Mouse (Mus musculus) mouse trophoblast stem cell (cell line): ENCODE data around the gene Klc3.

Experiments
- in situ Hi-C, 2 experiments: fragments of 300-500 bp; cut with MseI, MboI; formaldehyde crosslinking; loops; 2 replicates in 1 of 2; 3 replicates in 1 of 2; pipeline ENCODE4 v1.15.1; 2025

Klc3 gene

GRCm38 (mm10) chr7:19409753-19410152 is 5.8 kb upstream of the Klc3 start:
- in situ Hi-C loops, result no loop called here

- in situ Hi-C loops, result no loop called here
Observed at GRCm38 (mm10) chr7:19405417-19405816, 1.5 kb upstream of the Klc3 start.

GRCm38 (mm10) chr7:19404476-19404875 is 572 bp upstream of the Klc3 start, which contains the start of gene Ckm:
Ckm (plus strand) TSS chr7:19404776.
- in situ Hi-C loops, result no loop called here

GRCm38 (mm10) chr7:19402535-19403112 is 1.3 kb downstream of the Klc3 start:
- in situ Hi-C loops, result no loop called here

- in situ Hi-C loops, result no loop called here
Observed at GRCm38 (mm10) chr7:19400946-19401345, 3.0 kb downstream of the Klc3 start.

- in situ Hi-C loops, result no loop called here
Observed at GRCm38 (mm10) chr7:19399496-19400280, 4.2 kb downstream of the Klc3 start.

- in situ Hi-C loops, result loop anchor here in 1 of 2 experiments (5.0 kb wide), 1 partner anchor 48 kb away; no protein-coding TSS in a partner anchor
Observed at GRCm38 (mm10) chr7:19394484-19394883, 9.4 kb downstream of the Klc3 start.

GRCm38 (mm10) chr7:19388699-19389413 is 15.0 kb downstream of the Klc3 start:
- in situ Hi-C loops, result no loop called here

- in situ Hi-C loops, result no loop called here
Observed at GRCm38 (mm10) chr7:19383708-19384107, 20.2 kb downstream of the Klc3 start.

- in situ Hi-C loops, result no loop called here
Observed at GRCm38 (mm10) chr7:19382166-19382541, 21.8 kb downstream of the Klc3 start.

- in situ Hi-C loops, result no loop called here
Observed at GRCm38 (mm10) chr7:19381377-19382165, 22.3 kb downstream of the Klc3 start, which contains the start of gene Ercc2. Ercc2 (plus strand) TSS chr7:19382010.

GRCm38 (mm10) chr7:19378049-19378448 is 25.9 kb downstream of the Klc3 start:
- in situ Hi-C loops, result no loop called here

- in situ Hi-C loops, result no loop called here
Observed at GRCm38 (mm10) chr7:19376019-19376418, 27.9 kb downstream of the Klc3 start.

GRCm38 (mm10) chr7:19375368-19375767 is 28.5 kb downstream of the Klc3 start:
- in situ Hi-C loops, result no loop called here

- in situ Hi-C loops, result no loop called here
Observed at GRCm38 (mm10) chr7:19373367-19373766, 30.5 kb downstream of the Klc3 start.

GRCm38 (mm10) chr7:19369823-19370425 is 34.0 kb downstream of the Klc3 start:
- in situ Hi-C loops, result no loop called here

- in situ Hi-C loops, result no loop called here
Observed at GRCm38 (mm10) chr7:19368380-19368779, 35.5 kb downstream of the Klc3 start.

GRCm38 (mm10) chr7:19365376-19365775 is 38.5 kb downstream of the Klc3 start:
- in situ Hi-C loops, result no loop called here

- in situ Hi-C loops, result no loop called here
Observed at GRCm38 (mm10) chr7:19363881-19364280, 40.0 kb downstream of the Klc3 start.

GRCm38 (mm10) chr7:19362276-19362675 is 41.6 kb downstream of the Klc3 start:
- in situ Hi-C loops, result no loop called here

GRCm38 (mm10) chr7:19361720-19362119 is 42.2 kb downstream of the Klc3 start:
- in situ Hi-C loops, result no loop called here
